Mouse (Mus musculus) embryonic facial prominence, embryonic 15.5 days (tissue): ENCODE results near the gene Csrnp3. TPM values are rescaled to one million over a fixed set of nuclear protein-coding genes. Genes with fewer than 3 reads are reported as not detected.

Source experiments
- ATAC-seq: fragments of 200-750 bp; cut with Nextera tagmentation; 2 replicates; pipeline ENCODE4 v1.8.0; 2017; ENCODE audit warnings: low read depth, moderate TSS enrichment; ENCODE audit not compliant: insufficient number of reproducible peaks, low FRiP score, low TSS enrichment
- H3K27ac ChIP-seq: fragments of 300-500 bp; sonication (generic); replicated peaks from 2 replicates; pipeline ENCODE4 v1.5.1; 2015; ENCODE audit warnings: mild to moderate bottlenecking, inconsistent platforms
- H3K27me3 ChIP-seq: fragments of 300-500 bp; sonication (generic); 2 replicates; pipeline ENCODE4 v1.6.1; 2015; ENCODE audit warnings: inconsistent platforms
- H3K36me3 ChIP-seq: fragments of 300-500 bp; sonication (generic); 2 replicates; pipeline ENCODE4 v1.6.1; 2015; ENCODE audit warnings: mild to moderate bottlenecking, inconsistent platforms
- H3K4me1 ChIP-seq: fragments of 300-500 bp; sonication (generic); 2 replicates; pipeline ENCODE4 v1.6.1; 2015; ENCODE audit warnings: inconsistent platforms
- H3K4me2 ChIP-seq: fragments of 300-500 bp; sonication (generic); replicated peaks from 2 replicates; pipeline ENCODE4 v1.6.1; 2015; ENCODE audit warnings: mild to moderate bottlenecking, inconsistent platforms
- H3K4me3 ChIP-seq: fragments of 300-500 bp; sonication (generic); replicated peaks from 2 replicates; pipeline ENCODE4 v1.5.1; 2015; ENCODE audit warnings: mild to moderate bottlenecking, inconsistent platforms
- H3K9ac ChIP-seq: fragments of 300-500 bp; sonication (generic); 2 replicates; pipeline ENCODE4 v1.6.1; 2015; ENCODE audit warnings: inconsistent platforms
- H3K9me3 ChIP-seq: fragments of 300-500 bp; sonication (generic); replicated peaks from 2 replicates; pipeline ENCODE4 v1.6.1; 2016; ENCODE audit warnings: inconsistent platforms
- WGBS: fragments of 180-500 bp; shearing (Covaris S2); methylation state at CpG from one replicate; pipeline ENCODE4 v1.1.7; 2015; 5-methylcytosine and 5-hydroxymethylcytosine counted together
- polyA plus RNA-seq: library from polyadenylated mRNA; unstranded; fragments of >200 nt; fragmentation: Nextera tagmentation; extraction: Ambion mirVana; gene quantifications from 2 replicates; pipeline ENCODE4 v1.2.1, GENCODE M21; 2015

Csrnp3 gene
- polyA plus RNA-seq, 1 experiment from 2014 or later = 1.6 TPM

GRCm38 (mm10) chr2:65891590-65891989, 46.0 kb downstream of the Csrnp3 start:
- Histone ChIP-seq H3K4me3 (no peak overlapping the region), H3K9me3 (no peaks in the 10 kb centered on the region), H3K36me3 (no peaks in the 10 kb centered on the region), H3K27ac (no peak overlapping the region), H3K4me1 (no peaks in the 10 kb centered on the region), H3K9ac (no peak overlapping the region), H3K27me3 (no peaks in the 10 kb centered on the region), H3K4me2 (no peak overlapping the region)
- no peak for ATAC-seq
- WGBS = 82% methylated on average over 3 of the region's 3 CpGs

- Histone ChIP-seq H3K9ac (no peak overlapping the region), H3K4me1 (no peaks in the 10 kb centered on the region), H3K9me3 (no peaks in the 10 kb centered on the region), H3K4me3 (no peak overlapping the region), H3K27ac (no peak overlapping the region), H3K36me3 (no peaks in the 10 kb centered on the region), H3K4me2 (no peak overlapping the region), H3K27me3 (no peaks in the 10 kb centered on the region)
- 87% methylated on average over 8 of the region's 8 CpGs for WGBS
- no peak for ATAC-seq
Measured at GRCm38 (mm10) chr2:65893241-65893640, 47.7 kb downstream of the Csrnp3 start.

- H3K9ac ChIP-seq = no peak overlapping the region
- no peak overlapping the region for H3K4me2 ChIP-seq
- H3K4me1 ChIP-seq = no peaks in the 10 kb centered on the region
- ATAC-seq = no peak
- H3K36me3 ChIP-seq = no peaks in the 10 kb centered on the region
- H3K4me3 ChIP-seq = no peak overlapping the region
- no peaks in the 10 kb centered on the region for H3K9me3 ChIP-seq
- WGBS = 74% methylated on average over 5 of the region's 5 CpGs
- H3K27ac ChIP-seq = no peak overlapping the region
- H3K27me3 ChIP-seq = no peaks in the 10 kb centered on the region
Measured at GRCm38 (mm10) chr2:65894299-65894698, 48.7 kb downstream of the Csrnp3 start.

- Histone ChIP-seq H3K27me3 (no peaks in the 10 kb centered on the region), H3K9ac (no peak overlapping the region), H3K4me3 (no peak overlapping the region), H3K36me3 (no peaks in the 10 kb centered on the region), H3K9me3 (no peaks in the 10 kb centered on the region), H3K4me1 (no peaks in the 10 kb centered on the region), H3K4me2 (no peak overlapping the region), H3K27ac (no peak overlapping the region)
- WGBS = 54% methylated on average over 5 of the region's 5 CpGs
- ATAC-seq = no peak
Measured at GRCm38 (mm10) chr2:65896542-65896941, 51.0 kb downstream of the Csrnp3 start.

- Histone ChIP-seq H3K4me2 (no peak overlapping the region), H3K9me3 (no peaks in the 10 kb centered on the region), H3K27me3 (no peaks in the 10 kb centered on the region), H3K4me3 (no peak overlapping the region), H3K27ac (no peak overlapping the region), H3K36me3 (no peaks in the 10 kb centered on the region), H3K4me1 (no peaks in the 10 kb centered on the region), H3K9ac (no peak overlapping the region)
- 47% methylated on average over 4 of the region's 4 CpGs for WGBS
- ATAC-seq = no peak
Measured at GRCm38 (mm10) chr2:65897084-65897483, 51.5 kb downstream of the Csrnp3 start.

- Histone ChIP-seq H3K9me3 (no peaks in the 10 kb centered on the region), H3K4me2 (no peak overlapping the region), H3K4me1 (no peaks in the 10 kb centered on the region), H3K36me3 (no peaks in the 10 kb centered on the region), H3K27me3 (no peaks in the 10 kb centered on the region), H3K4me3 (no peak overlapping the region), H3K27ac (no peak overlapping the region), H3K9ac (no peak overlapping the region)
- 85% methylated on average over 2 of the region's 2 CpGs for WGBS
- no peak for ATAC-seq
Measured at GRCm38 (mm10) chr2:65899478-65899877, 53.9 kb downstream of the Csrnp3 start.

- H3K4me1 ChIP-seq = no peaks in the 10 kb centered on the region
- H3K4me3 ChIP-seq = no peak overlapping the region
- H3K9me3 ChIP-seq = no peaks in the 10 kb centered on the region
- H3K27ac ChIP-seq = no peak overlapping the region
- WGBS = 69% methylated on average over 3 of the region's 3 CpGs
- H3K4me2 ChIP-seq = no peak overlapping the region
- no peak for ATAC-seq
- no peak overlapping the region for H3K9ac ChIP-seq
- no peaks in the 10 kb centered on the region for H3K36me3 ChIP-seq
- H3K27me3 ChIP-seq = no peaks in the 10 kb centered on the region
Measured at GRCm38 (mm10) chr2:65908526-65908925, 63.0 kb downstream of the Csrnp3 start.

GRCm38 (mm10) chr2:65909724-65910521, 64.4 kb downstream of the Csrnp3 start:
- H3K9ac ChIP-seq = no peak overlapping the region
- no peaks in the 10 kb centered on the region for H3K27me3 ChIP-seq
- H3K4me2 ChIP-seq = no peak overlapping the region
- H3K4me3 ChIP-seq = no peak overlapping the region
- H3K27ac ChIP-seq = no peak overlapping the region
- WGBS = 26% methylated on average over 13 of the region's 13 CpGs
- H3K4me1 ChIP-seq = no peaks in the 10 kb centered on the region
- no peaks in the 10 kb centered on the region for H3K9me3 ChIP-seq
- H3K36me3 ChIP-seq = no peaks in the 10 kb centered on the region
- no peak for ATAC-seq

- Histone ChIP-seq H3K9me3 (no peaks in the 10 kb centered on the region), H3K4me1 (no peaks in the 10 kb centered on the region), H3K27ac (no peak overlapping the region), H3K4me3 (no peak overlapping the region), H3K36me3 (no peaks in the 10 kb centered on the region), H3K9ac (no peak overlapping the region), H3K4me2 (no peak overlapping the region), H3K27me3 (no peaks in the 10 kb centered on the region)
- no peak for ATAC-seq
- WGBS = 61% methylated on average over 7 of the region's 7 CpGs
Measured at GRCm38 (mm10) chr2:65915994-65916393, 70.4 kb downstream of the Csrnp3 start.

GRCm38 (mm10) chr2:65920651-65921412, 75.3 kb downstream of the Csrnp3 start:
- H3K4me2 ChIP-seq = no peak overlapping the region
- no peak for ATAC-seq
- H3K27me3 ChIP-seq = no peaks in the 10 kb centered on the region
- no peak overlapping the region for H3K4me3 ChIP-seq
- no peaks in the 10 kb centered on the region for H3K36me3 ChIP-seq
- no peak overlapping the region for H3K9ac ChIP-seq
- no peaks in the 10 kb centered on the region for H3K9me3 ChIP-seq
- WGBS = 48% methylated on average over 9 of the region's 9 CpGs
- H3K4me1 ChIP-seq = no peaks in the 10 kb centered on the region
- no peak overlapping the region for H3K27ac ChIP-seq

- H3K4me3 ChIP-seq = no peak overlapping the region
- H3K27me3 ChIP-seq = no peaks in the 10 kb centered on the region
- no peaks in the 10 kb centered on the region for H3K4me1 ChIP-seq
- no peaks in the 10 kb centered on the region for H3K9me3 ChIP-seq
- no peak overlapping the region for H3K9ac ChIP-seq
- H3K4me2 ChIP-seq = no peak overlapping the region
- WGBS = 88% methylated on average over 15 of the region's 15 CpGs
- H3K27ac ChIP-seq = no peak overlapping the region
- no peaks in the 10 kb centered on the region for H3K36me3 ChIP-seq
- no peak; the same call in 1 of the 2 replicates for ATAC-seq
Measured at GRCm38 (mm10) chr2:65925363-65925941, 79.9 kb downstream of the Csrnp3 start.
